Mouse (Mus musculus) lung, embryonic 14.5 days (tissue): ENCODE measurements around the gene Spic. TPM values are rescaled to one million over a fixed set of nuclear protein-coding genes. Genes with fewer than 3 reads are reported as not detected.

ENCODE experiments used
- ATAC-seq: fragments of 200-750 bp; cut with Nextera tagmentation; 2 replicates; pipeline ENCODE4 v1.8.0; 2017; ENCODE audit warnings: mild to moderate bottlenecking, moderate TSS enrichment, moderate library complexity; ENCODE audit not compliant: insufficient read depth
- DNase-seq: peaks from one replicate; pipeline ENCODE4 v3.0.0-alpha.2; 2015
- H3K27ac ChIP-seq: fragments of 300-500 bp; sonication (generic); 2 replicates; pipeline ENCODE4 v1.5.1; 2014; ENCODE audit warnings: low read depth, mild to moderate bottlenecking, moderate library complexity
- H3K27me3 ChIP-seq: fragments of 300-500 bp; sonication (generic); 2 replicates; pipeline ENCODE4 v1.6.1; 2014; ENCODE audit warnings: low read length, control low read depth; ENCODE audit not compliant: insufficient read depth
- H3K36me3 ChIP-seq: fragments of 300-500 bp; sonication (generic); 2 replicates; pipeline ENCODE4 v1.6.1; 2014; ENCODE audit warnings: control low read depth; ENCODE audit not compliant: insufficient read depth
- H3K4me1 ChIP-seq: fragments of 300-500 bp; sonication (generic); 2 replicates; pipeline ENCODE4 v1.6.1; 2014; ENCODE audit warnings: antibody characterized with exemption, control low read depth; ENCODE audit not compliant: insufficient read depth
- H3K4me2 ChIP-seq: fragments of 300-500 bp; sonication (generic); 2 replicates; pipeline ENCODE4 v1.6.1; 2014; ENCODE audit warnings: mild to moderate bottlenecking
- H3K4me3 ChIP-seq: fragments of 300-500 bp; sonication (generic); 2 replicates; pipeline ENCODE4 v1.5.1; 2014; ENCODE audit warnings: low read depth, low read length
- H3K9ac ChIP-seq: fragments of 300-500 bp; sonication (generic); 2 replicates; pipeline ENCODE4 v1.6.1; 2014
- H3K9me3 ChIP-seq: fragments of 300-500 bp; sonication (generic); 2 replicates; pipeline ENCODE4 v1.6.1; 2016; ENCODE audit warnings: low read depth, low read length, control low read depth
- CTCF ChIP-seq: IDR thresholded peaks from 2 replicates; pipeline ENCODE4 v1.5.1; 2016; ENCODE audit warnings: antibody characterized with exemption, low read depth
- WGBS: fragments of 180-500 bp; shearing (Covaris S2); extraction: QIAGEN DNeasy Blood & Tissue Kit; methylation state at CpG from one replicate; pipeline ENCODE4 v1.1.7; 2014; 5-methylcytosine and 5-hydroxymethylcytosine counted together
- polyA plus RNA-seq: library from polyadenylated mRNA; unstranded; fragments of >200 nt; fragmentation: Nextera tagmentation; extraction: Ambion mirVana; gene quantifications from 2 replicates; pipeline ENCODE4 v1.2.1, GENCODE M21; 2014

Gene Spic
- polyA plus RNA-seq, 1 experiment from 2014 or later = not detected

GRCm38 (mm10) chr10:88658918-88659317 is 25.9 kb downstream of the Spic start:
- Histone ChIP-seq H3K27ac (no peak overlapping the region), H3K4me2 (no peak overlapping the region), H3K27me3 (no peaks in the 10 kb centered on the region), H3K9me3 (no peaks in the 10 kb centered on the region), H3K36me3 (no peaks in the 10 kb centered on the region), H3K4me1 (no peaks in the 10 kb centered on the region), H3K9ac (no peak overlapping the region), H3K4me3 (no peak overlapping the region)
- no peak for TF ChIP-seq CTCF
- WGBS = 75% methylated on average over 4 of the region's 4 CpGs
- ATAC-seq (no peak), DNase-seq (no peak)

- Histone ChIP-seq H3K27me3 (no peaks in the 10 kb centered on the region), H3K9me3 (0 out of 2 replicates have a peak, but pooled peaks cover 3% of the 10 kb centered on the region), H3K4me2 (no peak overlapping the region), H3K27ac (no peak overlapping the region), H3K9ac (no peak overlapping the region), H3K4me1 (no peaks in the 10 kb centered on the region), H3K4me3 (no peak overlapping the region), H3K36me3 (no peaks in the 10 kb centered on the region)
- no peak for ATAC-seq
- DNase-seq = no peak
- WGBS = 46% methylated on average over 5 of the region's 5 CpGs
- no peak for TF ChIP-seq CTCF
Measured at GRCm38 (mm10) chr10:88645448-88645847, 39.4 kb downstream of the Spic start.

GRCm38 (mm10) chr10:88631330-88631953 is 53.4 kb downstream of the Spic start:
- Histone ChIP-seq H3K9me3 (no peaks in the 10 kb centered on the region), H3K36me3 (no peaks in the 10 kb centered on the region), H3K4me3 (no peak overlapping the region), H3K4me1 (no peaks in the 10 kb centered on the region), H3K27ac (no peak overlapping the region), H3K27me3 (no peaks in the 10 kb centered on the region), H3K9ac (no peak overlapping the region), H3K4me2 (no peak overlapping the region)
- TF ChIP-seq CTCF = no peak
- 68% methylated on average over 10 of the region's 10 CpGs for WGBS
- DNase-seq = no peak
- no peak for ATAC-seq

GRCm38 (mm10) chr10:88630663-88631329 is 54.0 kb downstream of the Spic start:
- H3K9me3 ChIP-seq = no peaks in the 10 kb centered on the region
- no peak overlapping the region for H3K9ac ChIP-seq
- no peak for TF ChIP-seq CTCF
- no peak overlapping the region for H3K4me3 ChIP-seq
- no peaks in the 10 kb centered on the region for H3K27me3 ChIP-seq
- H3K4me2 ChIP-seq = no peak overlapping the region
- no peaks in the 10 kb centered on the region for H3K36me3 ChIP-seq
- WGBS = 82% methylated on average over 2 of the region's 2 CpGs
- no peaks in the 10 kb centered on the region for H3K4me1 ChIP-seq
- DNase-seq = no peak
- no peak for ATAC-seq
- no peak overlapping the region for H3K27ac ChIP-seq

GRCm38 (mm10) chr10:88627052-88627451 is 57.8 kb downstream of the Spic start:
- Histone ChIP-seq H3K4me2 (no peak overlapping the region), H3K9me3 (no peaks in the 10 kb centered on the region), H3K4me1 (no peaks in the 10 kb centered on the region), H3K36me3 (no peaks in the 10 kb centered on the region), H3K4me3 (no peak overlapping the region), H3K27ac (no peak overlapping the region), H3K27me3 (no peaks in the 10 kb centered on the region), H3K9ac (no peak overlapping the region)
- WGBS = 75% methylated on average over 4 of the region's 4 CpGs
- ATAC-seq (no peak), DNase-seq (no peak)
- TF ChIP-seq CTCF = no peak

GRCm38 (mm10) chr10:88626176-88626575 is 58.6 kb downstream of the Spic start:
- no peak overlapping the region for H3K4me3 ChIP-seq
- no peak overlapping the region for H3K27ac ChIP-seq
- no peaks in the 10 kb centered on the region for H3K4me1 ChIP-seq
- no peak for ATAC-seq
- TF ChIP-seq CTCF = no peak
- H3K9ac ChIP-seq = no peak overlapping the region
- H3K36me3 ChIP-seq = no peaks in the 10 kb centered on the region
- DNase-seq = no peak
- 74% methylated on average over 3 of the region's 3 CpGs for WGBS
- H3K4me2 ChIP-seq = no peak overlapping the region
- H3K9me3 ChIP-seq = no peaks in the 10 kb centered on the region
- H3K27me3 ChIP-seq = no peaks in the 10 kb centered on the region

Other genes starting within 250 kb of the Spic start
- 0.22 TPM in 1 of 2 replicates, not detected in the other for gene Sycp3, start 225.4 kb downstream of the Spic start, polyA plus RNA-seq
- 40.5 and 43.7 TPM in 2 replicates for gene Chpt1, start 180.9 kb downstream of the Spic start, polyA plus RNA-seq
- gene Mybpc1, start 79.9 kb downstream of the Spic start, polyA plus RNA-seq = 0.09 and 0.18 TPM in 2 replicates
- 193 and 206 TPM in 2 replicates for gene Arl1, start 45.8 kb upstream of the Spic start, polyA plus RNA-seq
- gene Utp20, start 141.8 kb upstream of the Spic start, polyA plus RNA-seq = 26.6 and 30.6 TPM in 2 replicates
- 0.07 and 0.14 TPM in 2 replicates for gene Slc5a8, start 201.0 kb upstream of the Spic start, polyA plus RNA-seq